Mouse (Mus musculus): ENCODE measurements around the gene Pqlc2.

GRCm38 (mm10) chr4:139345416-139346019, 35.0 kb upstream of the Pqlc2 start:
- TF ChIP-seq GATA1 (IDR thresholded peaks at IDR 0.05; ENCODE audit: low read length): no peak
- no peak for TF ChIP-seq TAL1 (IDR thresholded peaks at IDR 0.05; ENCODE audit: low read length)

Measured in erythroblast, embryonic 14.5 days (primary cell).